Mouse (Mus musculus): ENCODE results near the gene Dlst. TPM values are rescaled to one million over a fixed set of nuclear protein-coding genes. Genes with fewer than 3 reads are reported as not detected.

The Dlst gene
- polyA plus RNA-seq, 1 experiment from 2014 or later = 146 TPM

DNA sequence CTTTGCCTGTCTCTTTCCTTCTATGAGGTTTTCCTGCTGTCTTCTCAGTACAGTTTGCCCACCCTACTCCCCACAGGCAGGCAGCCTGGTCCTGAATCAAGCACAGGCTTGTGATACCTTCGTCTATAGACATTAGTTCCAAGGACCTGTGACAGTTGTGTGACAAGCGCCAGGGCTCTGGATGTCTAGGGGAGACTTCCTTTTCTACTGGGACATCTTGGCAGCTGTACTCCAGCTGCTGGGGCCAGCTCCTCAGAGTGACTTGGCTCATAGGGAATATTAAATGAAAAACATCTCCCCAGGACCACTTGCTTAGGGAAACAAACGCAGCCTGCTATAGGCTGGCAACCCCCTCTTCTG is 60.3 kb downstream of the Dlst start:
- Histone ChIP-seq H3K4me1 (ENCODE audit: control insufficient read depth, insufficient read depth, low read length) (peaks cover 32% of the 10 kb centered on the region), H3K36me3 (ENCODE audit: control insufficient read depth, insufficient read depth, low read length) (no peaks in the 10 kb centered on the region), H3K27ac (ENCODE audit: low read length) (no peak overlapping the region), H3K9me3 (ENCODE audit: control insufficient read depth, low read length) (no peaks in the 10 kb centered on the region), H3K4me2 (ENCODE audit: low read depth, low read length) (no peak overlapping the region), H3K27me3 (replicated peaks; ENCODE audit: control insufficient read depth, insufficient read depth, low read length) (no peaks in the 10 kb centered on the region), H3K9ac (ENCODE audit: low read depth, low read length) (no peak overlapping the region), H3K4me3 (ENCODE audit: low read length) (no peak overlapping the region)
- no peak for ATAC-seq
- 75% methylated on average over 3 of the region's 3 CpGs for WGBS

DNA sequence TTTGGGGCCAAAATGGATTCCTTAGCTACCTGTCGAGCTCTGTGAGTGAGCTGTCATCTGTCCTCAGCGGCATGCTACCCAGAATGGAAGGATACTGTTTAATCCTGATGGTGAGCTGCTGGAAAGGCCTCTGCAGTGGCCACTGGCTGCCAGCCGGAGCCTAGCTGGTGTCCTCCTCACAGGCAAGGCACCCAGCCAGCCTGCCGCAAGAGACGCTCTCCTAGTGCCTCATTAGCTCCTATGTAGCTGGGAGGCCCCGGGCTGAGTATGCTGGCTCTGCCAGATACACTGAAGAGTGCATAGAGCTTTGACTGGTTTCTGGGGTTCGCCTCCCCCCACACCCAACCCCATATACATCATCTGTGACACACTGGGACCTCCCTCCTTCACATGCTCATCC is 63.4 kb downstream of the Dlst start:
- Histone ChIP-seq H3K9ac (ENCODE audit: low read depth, low read length) (no peak overlapping the region; the same call in 1 of the 2 replicates), H3K4me1 (ENCODE audit: control insufficient read depth, insufficient read depth, low read length) (peaks cover 47% of the 10 kb centered on the region), H3K9me3 (ENCODE audit: control insufficient read depth, low read length) (no peaks in the 10 kb centered on the region), H3K27ac (ENCODE audit: low read length) (no peak overlapping the region), H3K27me3 (replicated peaks; ENCODE audit: control insufficient read depth, insufficient read depth, low read length) (no peaks in the 10 kb centered on the region), H3K36me3 (ENCODE audit: control insufficient read depth, insufficient read depth, low read length) (no peaks in the 10 kb centered on the region), H3K4me2 (ENCODE audit: low read depth, low read length) (no peak overlapping the region), H3K4me3 (ENCODE audit: low read length) (no peak overlapping the region; the same call in 1 of the 2 replicates)
- 59% methylated on average over 7 of the region's 7 CpGs for WGBS
- ATAC-seq = no peak

DNA sequence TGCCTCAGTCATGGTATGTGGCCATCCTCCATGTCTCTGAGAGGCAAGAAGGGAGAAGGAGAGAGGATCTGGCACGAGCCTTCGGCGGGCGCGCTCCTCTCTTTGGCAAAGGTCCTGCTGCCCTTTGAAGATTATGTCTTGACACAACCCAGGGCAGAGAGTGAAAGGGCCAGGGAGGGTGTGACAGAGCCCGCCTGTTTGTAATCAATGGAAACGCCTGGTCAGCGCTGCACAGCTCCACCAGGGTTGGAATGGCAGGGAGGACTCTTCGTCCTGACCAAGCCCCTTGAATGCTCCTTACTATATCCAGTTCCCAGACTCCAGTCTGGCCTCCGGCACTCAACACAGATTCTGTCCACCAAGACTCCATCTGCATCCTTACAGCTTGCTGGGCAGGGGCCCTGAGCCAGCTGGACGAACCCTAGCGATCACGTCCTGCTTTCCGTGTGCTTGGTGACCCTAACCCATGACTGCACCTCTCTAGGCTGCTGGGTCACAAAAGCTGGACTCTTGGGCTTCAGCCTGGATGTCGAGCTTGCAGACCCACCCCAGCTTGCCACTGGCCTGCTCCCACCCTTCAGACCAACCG is 64.5 kb downstream of the Dlst start:
- Histone ChIP-seq H3K4me1 (ENCODE audit: control insufficient read depth, insufficient read depth, low read length) (peaks cover 41% of the 10 kb centered on the region), H3K36me3 (ENCODE audit: control insufficient read depth, insufficient read depth, low read length) (no peaks in the 10 kb centered on the region), H3K4me2 (ENCODE audit: low read depth, low read length) (peak overlapping the region; percentile 88), H3K9ac (ENCODE audit: low read depth, low read length) (peak overlapping the region; percentile 66), H3K4me3 (ENCODE audit: low read length) (peak overlapping the region; percentile 50), H3K9me3 (ENCODE audit: control insufficient read depth, low read length) (no peaks in the 10 kb centered on the region), H3K27me3 (replicated peaks; ENCODE audit: control insufficient read depth, insufficient read depth, low read length) (no peaks in the 10 kb centered on the region), H3K27ac (ENCODE audit: low read length) (peak overlapping the region; percentile 68)
- WGBS = 44% methylated on average over 16 of the region's 16 CpGs
- peak; percentile 25; the same call in 1 of the 2 replicates for ATAC-seq

DNA sequence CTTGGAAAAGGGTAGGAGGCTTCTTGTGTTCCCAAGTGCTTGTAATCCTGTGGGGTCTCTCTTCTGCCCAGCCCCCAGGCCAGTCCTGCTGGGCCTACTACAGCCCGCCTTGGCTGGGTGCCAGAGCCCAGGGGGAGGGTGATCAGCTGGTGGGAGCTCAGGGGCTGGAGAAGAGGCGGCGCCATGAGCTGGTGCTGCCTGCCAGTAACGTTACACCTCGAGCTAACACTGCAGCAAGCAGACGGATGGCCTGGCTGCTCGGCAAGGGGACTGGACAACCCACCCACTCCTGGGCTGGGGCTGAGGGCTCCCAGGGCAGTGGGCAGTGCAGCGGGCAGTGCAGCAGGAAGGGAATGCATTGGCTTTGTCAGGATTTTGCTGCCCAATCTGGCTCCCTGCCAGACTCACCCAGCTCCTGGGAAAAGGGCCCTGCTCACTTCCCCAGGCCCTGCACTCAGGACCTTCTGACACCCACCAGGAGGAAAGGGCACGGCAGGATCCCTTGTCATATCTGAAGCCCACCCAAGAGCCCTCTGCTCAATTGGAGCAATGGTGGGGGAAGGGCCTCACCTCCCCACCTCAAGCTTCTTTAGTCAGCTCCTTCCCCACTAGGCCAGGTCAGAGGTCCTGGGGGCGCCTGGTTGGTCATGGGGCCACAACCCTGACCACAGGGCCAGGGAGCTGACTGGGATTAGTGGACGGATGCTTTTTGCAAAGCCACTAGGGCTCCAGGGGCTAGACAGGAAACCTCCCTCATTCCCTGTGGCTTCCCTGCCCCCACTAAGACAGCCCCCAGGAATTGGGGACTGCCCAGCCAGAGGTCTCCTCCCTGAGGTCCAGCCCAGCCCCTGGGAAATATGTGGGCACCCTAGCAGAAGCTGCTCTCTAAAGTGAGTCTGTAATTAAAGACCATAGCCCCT is 65.6 kb downstream of the Dlst start:
- H3K4me3 ChIP-seq (ENCODE audit: low read length) = peak overlapping the region; percentile 50
- WGBS = 23% methylated on average over 11 of the region's 11 CpGs
- H3K9ac ChIP-seq (ENCODE audit: low read depth, low read length) = peak overlapping the region; percentile 66
- H3K36me3 ChIP-seq (ENCODE audit: control insufficient read depth, insufficient read depth, low read length) = no peaks in the 10 kb centered on the region
- H3K27ac ChIP-seq (ENCODE audit: low read length) = peak overlapping the region; percentile 68
- no peaks in the 10 kb centered on the region for H3K9me3 ChIP-seq (ENCODE audit: control insufficient read depth, low read length)
- no peaks in the 10 kb centered on the region for H3K27me3 ChIP-seq (replicated peaks; ENCODE audit: control insufficient read depth, insufficient read depth, low read length)
- peak overlapping the region; percentile 88 for H3K4me2 ChIP-seq (ENCODE audit: low read depth, low read length)
- peaks cover 41% of the 10 kb centered on the region for H3K4me1 ChIP-seq (ENCODE audit: control insufficient read depth, insufficient read depth, low read length)
- peak; percentile 65 for ATAC-seq

DNA sequence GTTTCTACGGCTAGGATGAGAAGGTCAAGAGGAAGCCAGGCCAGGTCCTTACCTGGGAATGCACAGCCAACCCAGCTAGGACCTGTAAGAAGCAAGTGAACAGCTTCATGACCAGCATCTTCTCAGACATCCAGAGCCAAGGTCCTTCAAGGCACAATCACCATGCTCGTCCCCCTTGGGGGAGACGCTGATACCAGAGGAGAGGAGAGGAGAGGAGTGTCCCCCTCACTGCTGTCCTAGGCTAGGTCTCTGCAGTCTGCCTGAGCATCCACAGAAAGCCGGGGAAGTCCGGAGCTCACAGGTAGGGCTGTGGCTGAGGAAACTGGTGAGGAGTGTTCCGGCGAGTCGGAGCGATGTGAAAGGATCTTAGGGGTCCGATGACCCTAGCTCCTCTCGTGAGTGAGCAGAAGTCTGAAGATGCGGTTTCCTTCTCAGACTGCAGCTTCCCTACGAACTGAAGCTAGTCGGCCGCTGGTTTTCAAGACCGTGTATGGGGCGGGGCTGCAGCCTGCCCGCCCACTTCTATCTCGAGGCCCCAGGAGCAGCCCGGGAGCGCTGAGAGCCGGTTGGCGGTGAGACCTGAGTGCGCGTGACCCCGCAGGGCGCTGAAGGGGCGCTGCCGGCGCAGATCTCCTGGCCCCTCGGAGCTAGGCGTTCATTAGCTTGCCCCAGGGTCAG is 66.4 kb downstream of the Dlst start:
- Histone ChIP-seq H3K4me3 (ENCODE audit: low read length) (peak overlapping the region; percentile 50), H3K4me1 (ENCODE audit: control insufficient read depth, insufficient read depth, low read length) (peaks cover 46% of the 10 kb centered on the region), H3K9me3 (ENCODE audit: control insufficient read depth, low read length) (no peaks in the 10 kb centered on the region), H3K27me3 (replicated peaks; ENCODE audit: control insufficient read depth, insufficient read depth, low read length) (no peaks in the 10 kb centered on the region), H3K9ac (ENCODE audit: low read depth, low read length) (peak overlapping the region; percentile 66), H3K36me3 (ENCODE audit: control insufficient read depth, insufficient read depth, low read length) (no peaks in the 10 kb centered on the region), H3K27ac (ENCODE audit: low read length) (peak overlapping the region; percentile 35; the same call in 1 of the 2 replicates), H3K4me2 (ENCODE audit: low read depth, low read length) (peak overlapping the region; percentile 88)
- ATAC-seq = peak; percentile 76
- WGBS = 3% methylated on average over 32 of the region's 32 CpGs

DNA sequence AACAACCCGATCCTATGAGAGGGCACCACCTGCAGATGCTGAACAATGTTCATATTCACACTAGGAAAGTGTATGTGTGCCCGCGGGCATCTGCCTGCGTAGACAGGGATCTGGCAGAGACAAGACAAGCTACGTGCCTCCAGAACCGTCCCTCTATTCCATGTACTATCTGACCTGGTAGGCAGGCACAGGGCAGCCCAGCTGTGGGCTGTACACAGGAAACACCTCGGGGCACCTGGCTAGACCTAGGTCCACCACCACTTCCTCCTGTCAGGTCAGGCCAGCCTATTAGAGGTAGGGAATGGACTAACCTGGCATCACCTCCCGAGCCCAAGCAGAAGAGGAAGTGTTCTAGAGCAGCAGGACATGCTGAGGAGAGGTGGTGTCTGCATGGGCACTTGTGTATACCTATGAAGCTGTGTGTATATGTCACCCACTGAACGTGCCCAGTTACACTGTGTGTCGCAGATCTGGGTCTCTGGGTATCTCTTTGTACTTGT is 67.2 kb downstream of the Dlst start, which contains the start of gene Pgf:
Gene Pgf (minus strand): TSS at position 51 of the 500 bp plus-strand sequence.
- H3K27me3 ChIP-seq (replicated peaks; ENCODE audit: control insufficient read depth, insufficient read depth, low read length) = no peaks in the 10 kb centered on the region
- no peak for ATAC-seq
- WGBS = 86% methylated on average over 10 of the region's 10 CpGs
- peaks cover 48% of the 10 kb centered on the region for H3K4me1 ChIP-seq (ENCODE audit: control insufficient read depth, insufficient read depth, low read length)
- H3K4me3 ChIP-seq (ENCODE audit: low read length) = peak within 1 kb of the TSS; percentile 50
- H3K4me2 ChIP-seq (ENCODE audit: low read depth, low read length) = peak within 1 kb of the TSS; percentile 88
- H3K9ac ChIP-seq (ENCODE audit: low read depth, low read length) = peak within 1 kb of the TSS; percentile 66
- no peaks in the 10 kb centered on the region for H3K9me3 ChIP-seq (ENCODE audit: control insufficient read depth, low read length)
- peak within 1 kb of the TSS; percentile 35; the same call in 1 of the 2 replicates for H3K27ac ChIP-seq (ENCODE audit: low read length)
- no peaks in the 10 kb centered on the region for H3K36me3 ChIP-seq (ENCODE audit: control insufficient read depth, insufficient read depth, low read length)

DNA sequence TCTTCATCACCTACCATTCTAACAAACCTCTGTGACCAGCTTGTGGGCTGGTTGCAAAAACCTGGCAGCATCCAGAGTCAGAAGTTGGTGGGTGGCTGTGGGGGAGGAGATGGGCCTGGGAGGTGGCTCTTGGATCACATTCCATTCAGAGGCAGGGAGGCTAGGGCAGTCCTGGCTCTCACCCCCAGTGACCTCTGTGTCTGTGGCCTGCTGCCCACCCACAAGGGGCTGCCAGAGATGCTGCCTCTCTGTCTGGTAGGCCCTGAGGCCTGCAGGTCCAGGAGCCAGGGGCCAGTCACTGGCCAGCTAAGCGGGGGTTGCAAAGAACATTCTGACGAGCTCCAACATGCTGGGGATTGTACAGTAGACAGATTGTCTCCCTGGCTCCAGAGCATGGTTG is 67.7 kb downstream of the Dlst start:
- Histone ChIP-seq H3K9me3 (ENCODE audit: control insufficient read depth, low read length) (no peaks in the 10 kb centered on the region), H3K4me1 (ENCODE audit: control insufficient read depth, insufficient read depth, low read length) (peaks cover 43% of the 10 kb centered on the region), H3K36me3 (ENCODE audit: control insufficient read depth, insufficient read depth, low read length) (no peaks in the 10 kb centered on the region), H3K27ac (ENCODE audit: low read length) (no peak overlapping the region), H3K4me3 (ENCODE audit: low read length) (no peak overlapping the region), H3K27me3 (replicated peaks; ENCODE audit: control insufficient read depth, insufficient read depth, low read length) (no peaks in the 10 kb centered on the region), H3K4me2 (ENCODE audit: low read depth, low read length) (no peak overlapping the region), H3K9ac (ENCODE audit: low read depth, low read length) (no peak overlapping the region)
- ATAC-seq = no peak
- WGBS = 75% methylated on average over 2 of the region's 2 CpGs

DNA sequence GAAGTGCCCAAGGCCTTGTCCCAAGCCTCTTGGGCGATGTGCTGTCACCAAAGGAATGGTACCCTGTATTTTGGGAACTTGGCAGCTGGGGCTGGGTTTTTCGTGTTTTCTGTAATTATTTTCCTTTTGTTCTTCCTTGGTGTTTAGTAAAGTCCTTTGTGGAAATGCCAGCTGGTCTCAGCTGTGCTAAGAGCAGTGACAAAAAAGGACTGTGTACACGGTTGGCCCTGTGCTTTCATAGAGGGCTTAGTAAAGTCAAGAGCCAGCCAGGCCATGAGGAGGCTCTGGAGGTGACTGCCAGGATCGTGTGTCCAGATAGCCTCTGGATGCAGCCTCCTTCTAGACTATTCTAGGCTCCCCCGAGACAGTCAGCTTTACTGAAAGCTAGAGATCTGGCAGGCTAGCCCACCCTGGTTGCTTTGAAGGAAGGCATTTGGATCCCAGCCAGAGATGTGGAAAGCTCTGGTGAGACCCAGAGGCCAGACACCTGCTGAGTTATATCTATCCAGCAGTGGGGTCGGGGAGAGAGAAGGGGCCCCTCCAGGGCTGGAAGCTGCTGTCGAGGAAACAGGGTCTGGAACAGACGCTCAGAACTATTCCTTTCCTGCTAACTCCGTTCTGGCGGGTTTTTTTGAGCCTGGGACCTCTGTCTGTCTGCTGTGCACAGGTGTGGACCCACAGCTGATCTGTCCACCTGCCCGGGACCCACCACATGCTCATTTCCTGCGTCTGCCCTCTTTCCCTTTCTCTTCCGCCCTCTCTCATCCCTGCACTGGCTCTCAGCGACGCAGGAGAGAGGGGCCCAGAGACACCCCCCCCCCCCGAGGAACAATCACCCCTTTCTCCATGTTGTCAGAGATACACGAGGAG is 71.1 kb downstream of the Dlst start:
- Histone ChIP-seq H3K27ac (ENCODE audit: low read length) (no peak overlapping the region), H3K9me3 (ENCODE audit: control insufficient read depth, low read length) (no peaks in the 10 kb centered on the region), H3K27me3 (replicated peaks; ENCODE audit: control insufficient read depth, insufficient read depth, low read length) (no peaks in the 10 kb centered on the region), H3K4me1 (ENCODE audit: control insufficient read depth, insufficient read depth, low read length) (peaks cover 17% of the 10 kb centered on the region), H3K4me2 (ENCODE audit: low read depth, low read length) (no peak overlapping the region), H3K4me3 (ENCODE audit: low read length) (no peak overlapping the region), H3K36me3 (ENCODE audit: control insufficient read depth, insufficient read depth, low read length) (no peaks in the 10 kb centered on the region), H3K9ac (ENCODE audit: low read depth, low read length) (no peak overlapping the region)
- no peak for ATAC-seq
- 28% methylated on average over 17 of the region's 17 CpGs for WGBS

Data from intestine, embryonic 16.5 days (tissue).